Mouse (Mus musculus) stomach, postnatal 0 days (tissue): Measurements from ENCODE around the gene 2410131K14Rik. TPM values are rescaled to one million over a fixed set of nuclear protein-coding genes. Genes with fewer than 3 reads are reported as not detected.

ENCODE experiments used
- ATAC-seq: fragments of 200-750 bp; cut with Nextera tagmentation; 2 replicates; pipeline ENCODE4 v1.8.0; 2017; ENCODE audit not compliant: low FRiP score, low TSS enrichment
- DNase-seq: peaks from one replicate; pipeline ENCODE4 v3.0.0-alpha.2; 2016; ENCODE audit warnings: low spot score
- H3K27ac ChIP-seq: fragments of 300-500 bp; sonication (generic); replicated peaks from 2 replicates; pipeline ENCODE4 v1.5.1; 2014; ENCODE audit warnings: mild to moderate bottlenecking, control low read depth
- H3K27me3 ChIP-seq: fragments of 300-500 bp; sonication (generic); 2 replicates; pipeline ENCODE4 v1.6.1; 2014; ENCODE audit warnings: low read length; ENCODE audit not compliant: control insufficient read depth, insufficient read depth
- H3K36me3 ChIP-seq: fragments of 300-500 bp; sonication (generic); 2 replicates; pipeline ENCODE4 v1.6.1; 2014; ENCODE audit warnings: low read length, mixed read lengths; ENCODE audit not compliant: control insufficient read depth, insufficient read depth
- H3K4me1 ChIP-seq: fragments of 300-500 bp; sonication (generic); replicated peaks from 2 replicates; pipeline ENCODE4 v1.6.1; 2014; ENCODE audit warnings: antibody characterized with exemption; ENCODE audit not compliant: control insufficient read depth, insufficient read depth
- H3K4me2 ChIP-seq: fragments of 300-500 bp; sonication (generic); replicated peaks from 2 replicates; pipeline ENCODE4 v1.6.1; 2014; ENCODE audit warnings: low read depth, mild to moderate bottlenecking, control low read depth, moderate library complexity
- H3K4me3 ChIP-seq: fragments of 300-500 bp; sonication (generic); 2 replicates; pipeline ENCODE4 v1.5.1; 2014; ENCODE audit warnings: low read depth, low read length, control low read depth
- H3K9ac ChIP-seq: fragments of 300-500 bp; sonication (generic); 2 replicates; pipeline ENCODE4 v1.6.1; 2014; ENCODE audit warnings: mild to moderate bottlenecking, low read length, control low read depth, mixed read lengths
- H3K9me3 ChIP-seq: fragments of 300-500 bp; sonication (generic); 2 replicates; pipeline ENCODE4 v1.6.1; 2016; ENCODE audit warnings: low read length; ENCODE audit not compliant: control insufficient read depth
- CTCF ChIP-seq: IDR thresholded peaks from 2 replicates; pipeline ENCODE4 v1.5.1; 2016; ENCODE audit warnings: antibody characterized with exemption, low read depth, mild to moderate bottlenecking, moderate library complexity
- EP300 ChIP-seq: optimal IDR thresholded peaks from 2 replicates; pipeline ENCODE3; 2016; ENCODE audit warnings: antibody characterized with exemption
- WGBS: fragments of 180-500 bp; shearing (Covaris S2); extraction: QIAGEN DNeasy Blood & Tissue Kit; methylation state at CpG from one replicate; pipeline ENCODE4 v1.1.7; 2014; 5-methylcytosine and 5-hydroxymethylcytosine counted together
- polyA plus RNA-seq: library from polyadenylated mRNA; unstranded; fragments of >200 nt; fragmentation: Nextera tagmentation; extraction: Ambion mirVana; gene quantifications from 2 replicates; pipeline ENCODE4 v1.2.1, GENCODE M21; 2015

Gene 2410131K14Rik
- polyA plus RNA-seq, 1 experiment from 2014 or later = 3.8 TPM

GRCm38 (mm10) chr5:118264279-118264678 lies 19.3 kb downstream of the 2410131K14Rik start:
- no peak overlapping the region for H3K4me2 ChIP-seq
- no peaks in the 10 kb centered on the region for H3K27me3 ChIP-seq
- H3K9ac ChIP-seq = no peak overlapping the region
- no peaks in the 10 kb centered on the region for H3K9me3 ChIP-seq
- no peak overlapping the region for H3K27ac ChIP-seq
- H3K4me3 ChIP-seq = no peak overlapping the region
- TF ChIP-seq CTCF = no peak
- TF ChIP-seq EP300 = no peak
- H3K4me1 ChIP-seq = no peaks in the 10 kb centered on the region
- H3K36me3 ChIP-seq = peaks cover 3% of the 10 kb centered on the region; the same call in 1 of the 2 replicates
- ATAC-seq = no peak
- WGBS = 80% methylated on average over 9 of the region's 9 CpGs
- DNase-seq = no peak

GRCm38 (mm10) chr5:118265366-118265765 lies 20.3 kb downstream of the 2410131K14Rik start:
- TF ChIP-seq EP300 = no peak
- no peak for TF ChIP-seq CTCF
- no peak overlapping the region for H3K9ac ChIP-seq
- H3K27me3 ChIP-seq = no peaks in the 10 kb centered on the region
- peaks cover 3% of the 10 kb centered on the region; the same call in 1 of the 2 replicates for H3K36me3 ChIP-seq
- no peak overlapping the region for H3K4me2 ChIP-seq
- no peak for DNase-seq
- no peak for ATAC-seq
- no peak overlapping the region for H3K27ac ChIP-seq
- H3K4me1 ChIP-seq = no peaks in the 10 kb centered on the region
- H3K9me3 ChIP-seq = no peaks in the 10 kb centered on the region
- H3K4me3 ChIP-seq = no peak overlapping the region
- WGBS = 62% methylated on average over 5 of the region's 5 CpGs

GRCm38 (mm10) chr5:118266309-118266708 lies 21.3 kb downstream of the 2410131K14Rik start:
- ATAC-seq = no peak
- Histone ChIP-seq H3K9me3 (no peaks in the 10 kb centered on the region), H3K4me3 (no peak overlapping the region), H3K27me3 (no peaks in the 10 kb centered on the region), H3K4me1 (no peaks in the 10 kb centered on the region), H3K4me2 (no peak overlapping the region), H3K9ac (no peak overlapping the region), H3K27ac (no peak overlapping the region), H3K36me3 (no peaks in the 10 kb centered on the region)
- 31% methylated on average over 8 of the region's 8 CpGs for WGBS
- DNase-seq = peak; percentile 42
- TF ChIP-seq CTCF (peak; percentile 64), EP300 (no peak)

GRCm38 (mm10) chr5:118268987-118269386 lies 24.0 kb downstream of the 2410131K14Rik start:
- no peak overlapping the region for H3K4me2 ChIP-seq
- no peaks in the 10 kb centered on the region for H3K4me1 ChIP-seq
- 2% methylated on average over 13 of the region's 13 CpGs for WGBS
- H3K27me3 ChIP-seq = no peaks in the 10 kb centered on the region
- TF ChIP-seq EP300 (no peak), CTCF (peak; percentile 95)
- ATAC-seq = peak; percentile 83
- H3K9ac ChIP-seq = no peak overlapping the region
- no peak overlapping the region for H3K27ac ChIP-seq
- H3K9me3 ChIP-seq = no peaks in the 10 kb centered on the region
- peak; percentile 91 for DNase-seq
- H3K4me3 ChIP-seq = no peak overlapping the region
- no peaks in the 10 kb centered on the region for H3K36me3 ChIP-seq

GRCm38 (mm10) chr5:118271449-118272110 lies 26.6 kb downstream of the 2410131K14Rik start:
- no peaks in the 10 kb centered on the region for H3K36me3 ChIP-seq
- H3K27me3 ChIP-seq = no peaks in the 10 kb centered on the region
- no peak for ATAC-seq
- H3K27ac ChIP-seq = no peak overlapping the region
- 69% methylated on average over 10 of the region's 10 CpGs for WGBS
- H3K4me1 ChIP-seq = 0 out of 2 replicates have a peak, but pooled peaks cover 4% of the 10 kb centered on the region
- H3K9me3 ChIP-seq = no peaks in the 10 kb centered on the region
- no peak for TF ChIP-seq EP300
- TF ChIP-seq CTCF = no peak
- H3K4me2 ChIP-seq = no peak overlapping the region
- no peak overlapping the region for H3K9ac ChIP-seq
- no peak for DNase-seq
- no peak overlapping the region for H3K4me3 ChIP-seq

GRCm38 (mm10) chr5:118273446-118273845 lies 28.4 kb downstream of the 2410131K14Rik start:
- Histone ChIP-seq H3K9me3 (no peaks in the 10 kb centered on the region), H3K9ac (no peak overlapping the region), H3K27me3 (no peaks in the 10 kb centered on the region), H3K4me1 (0 out of 2 replicates have a peak, but pooled peaks cover 4% of the 10 kb centered on the region), H3K36me3 (no peaks in the 10 kb centered on the region), H3K4me3 (no peak overlapping the region), H3K4me2 (no peak overlapping the region), H3K27ac (no peak overlapping the region)
- DNase-seq (no peak), ATAC-seq (no peak)
- no peak for TF ChIP-seq CTCF
- no peak for TF ChIP-seq EP300
- 67% methylated on average over 7 of the region's 7 CpGs for WGBS
